Mouse (Mus musculus) lung, embryonic 16.5 days (tissue): ENCODE data around the gene Anln. TPM values are rescaled to one million over a fixed set of nuclear protein-coding genes. Genes with fewer than 3 reads are reported as not detected.
"Not testable (repeated sequence)": the region's sequence is repeated elsewhere in the genome, so short reads cannot be mapped to it uniquely, and the experiment has no call there.

ENCODE experiments used
- ATAC-seq: fragments of 200-750 bp; cut with Nextera tagmentation; 2 replicates; pipeline ENCODE4 v1.8.0; 2017; ENCODE audit warnings: low read depth, mild to moderate bottlenecking, moderate library complexity
- H3K27ac ChIP-seq: fragments of 300-500 bp; sonication (generic); 2 replicates; pipeline ENCODE4 v1.5.1; 2014; ENCODE audit warnings: mild to moderate bottlenecking, control low read depth, low read length
- H3K27me3 ChIP-seq: fragments of 300-500 bp; sonication (generic); 2 replicates; pipeline ENCODE4 v1.6.1; 2014; ENCODE audit warnings: low read depth, low read length, mixed read lengths; ENCODE audit not compliant: control insufficient read depth, insufficient read depth
- H3K36me3 ChIP-seq: fragments of 300-500 bp; sonication (generic); 2 replicates; pipeline ENCODE4 v1.6.1; 2014; ENCODE audit warnings: low read length; ENCODE audit not compliant: control insufficient read depth, insufficient read depth
- H3K4me1 ChIP-seq: fragments of 300-500 bp; sonication (generic); replicated peaks from 2 replicates; pipeline ENCODE4 v1.6.1; 2014; ENCODE audit warnings: low read length, mixed read lengths; ENCODE audit not compliant: control insufficient read depth, insufficient read depth
- H3K4me2 ChIP-seq: fragments of 300-500 bp; sonication (generic); 2 replicates; pipeline ENCODE4 v1.6.1; 2014; ENCODE audit warnings: low read depth, low read length, control low read depth
- H3K4me3 ChIP-seq: fragments of 300-500 bp; sonication (generic); 2 replicates; pipeline ENCODE4 v1.5.1; 2014; ENCODE audit warnings: mild to moderate bottlenecking, low read length, control low read depth
- H3K9ac ChIP-seq: fragments of 300-500 bp; sonication (generic); 2 replicates; pipeline ENCODE4 v1.6.1; 2014; ENCODE audit warnings: low read length, control low read depth
- H3K9me3 ChIP-seq: fragments of 300-500 bp; sonication (generic); 2 replicates; pipeline ENCODE4 v1.6.1; 2016; ENCODE audit warnings: low read length; ENCODE audit not compliant: control insufficient read depth
- WGBS: fragments of 180-500 bp; shearing (Covaris S2); extraction: QIAGEN DNeasy Blood & Tissue Kit; methylation state at CpG from one replicate; pipeline ENCODE4 v1.1.7; 2014; 5-methylcytosine and 5-hydroxymethylcytosine counted together
- polyA plus RNA-seq: library from polyadenylated mRNA; unstranded; fragments of >200 nt; fragmentation: Nextera tagmentation; extraction: Ambion mirVana; gene quantifications from 2 replicates; pipeline ENCODE4 v1.2.1, GENCODE M21; 2015

Gene Anln
- polyA plus RNA-seq, 1 experiment from 2014 or later, result 62.8 TPM

DNA sequence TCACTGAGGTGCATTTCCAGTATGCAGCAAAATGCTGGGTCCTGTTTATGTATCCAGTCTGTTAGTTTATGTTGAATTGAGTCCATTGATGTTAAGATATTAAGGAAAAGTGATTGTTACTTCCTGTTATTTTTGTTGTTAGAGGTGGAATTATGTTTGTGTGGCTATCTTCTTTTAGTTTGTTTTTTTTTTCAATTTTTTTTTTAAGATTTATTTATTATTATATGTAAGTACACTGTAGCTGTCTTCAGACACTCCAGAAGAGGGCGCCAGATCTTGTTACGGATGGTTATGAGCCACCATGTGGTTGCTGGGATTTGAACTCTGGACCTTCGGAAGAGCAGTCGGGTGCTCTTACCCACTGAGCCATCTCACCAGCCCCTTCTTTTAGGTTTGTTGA, 18.6 kb upstream of the Anln start:
- ATAC-seq, H3K4me2 ChIP-seq, H3K9ac ChIP-seq, H3K9me3 ChIP-seq, H3K4me3 ChIP-seq, H3K27me3 ChIP-seq, H3K36me3 ChIP-seq, H3K27ac ChIP-seq, H3K4me1 ChIP-seq: not testable (repeated sequence)
- 76% methylated on average over 3 of the region's 4 CpGs for WGBS

DNA sequence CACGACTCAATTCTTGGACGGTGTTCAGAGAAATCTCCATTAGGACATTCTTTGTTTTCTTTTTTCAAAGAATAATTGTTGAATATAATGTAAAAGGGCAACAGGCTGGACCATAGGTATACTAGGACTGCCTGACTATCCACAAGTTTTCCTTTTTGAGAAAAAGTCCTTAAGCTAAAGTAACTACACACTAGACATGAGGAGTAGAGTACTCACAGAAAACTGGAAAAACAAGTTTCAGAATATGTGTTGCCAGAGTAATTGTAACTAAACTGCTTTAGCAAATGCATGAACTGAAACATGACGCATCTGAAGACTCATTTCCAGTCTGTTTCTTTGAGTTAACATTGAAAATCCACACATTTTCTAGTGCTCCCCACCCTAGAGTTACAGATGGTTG, 16.4 kb upstream of the Anln start:
- Histone ChIP-seq H3K4me2 (no peak overlapping the region), H3K27me3 (no peaks in the 10 kb centered on the region), H3K9ac (no peak overlapping the region), H3K27ac (peak overlapping the region; percentile 79), H3K36me3 (no peaks in the 10 kb centered on the region), H3K4me1 (no peaks in the 10 kb centered on the region), H3K9me3 (no peaks in the 10 kb centered on the region), H3K4me3 (no peak overlapping the region)
- ATAC-seq, result peak; percentile 90
- 44% methylated on average over 3 of the region's 3 CpGs for WGBS

DNA sequence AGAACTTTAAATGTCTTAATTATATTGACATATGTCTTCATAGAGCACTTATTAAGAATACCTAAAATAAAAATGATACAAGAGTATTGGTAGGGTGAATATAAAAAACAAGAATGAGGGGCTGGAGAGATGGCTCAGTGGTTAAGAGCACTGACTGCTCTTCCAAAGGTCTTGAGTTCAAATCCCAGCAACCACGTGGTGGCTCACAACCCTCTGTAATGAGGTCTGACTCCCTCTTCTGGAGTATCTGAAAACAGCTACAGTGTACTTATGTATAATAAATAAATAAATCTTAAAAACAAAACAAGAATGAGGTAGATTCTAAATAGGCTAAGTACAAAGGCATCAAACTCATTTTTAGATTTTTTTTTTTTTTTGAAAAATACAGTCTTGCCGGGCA, 14.5 kb upstream of the Anln start:
- not testable (repeated sequence) for H3K4me1 ChIP-seq, H3K9ac ChIP-seq, H3K27me3 ChIP-seq, H3K36me3 ChIP-seq, H3K27ac ChIP-seq, H3K4me2 ChIP-seq, ATAC-seq, H3K4me3 ChIP-seq, H3K9me3 ChIP-seq
- 70% methylated on average over 2 of the region's 2 CpGs for WGBS

DNA sequence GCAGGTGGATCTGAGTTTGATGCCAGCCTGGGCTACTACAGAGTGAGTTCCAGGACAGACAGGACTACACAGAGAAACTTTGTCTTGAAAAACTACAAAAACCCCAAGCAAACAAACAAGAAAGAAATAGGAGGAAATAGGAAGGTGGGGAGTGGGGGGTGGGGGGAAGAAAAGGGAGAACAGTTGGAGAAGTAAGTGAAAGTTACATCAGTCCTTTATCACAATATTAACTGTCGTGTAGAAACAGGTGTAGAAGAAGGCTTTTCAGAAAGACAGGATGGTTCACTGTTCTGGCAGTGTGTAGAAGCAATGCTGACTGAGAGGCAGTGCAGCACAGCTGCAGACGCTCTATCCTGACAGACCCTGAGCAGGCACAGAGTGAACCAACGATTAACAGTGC, 14.0 kb upstream of the Anln start:
- Histone ChIP-seq H3K4me2 (no peak overlapping the region), H3K27me3 (no peaks in the 10 kb centered on the region), H3K36me3 (no peaks in the 10 kb centered on the region), H3K4me1 (peaks cover 3% of the 10 kb centered on the region), H3K4me3 (no peak overlapping the region), H3K27ac (no peak overlapping the region), H3K9ac (no peak overlapping the region), H3K9me3 (no peaks in the 10 kb centered on the region)
- 67% methylated on average over 3 of the region's 3 CpGs for WGBS
- ATAC-seq, result no peak

DNA sequence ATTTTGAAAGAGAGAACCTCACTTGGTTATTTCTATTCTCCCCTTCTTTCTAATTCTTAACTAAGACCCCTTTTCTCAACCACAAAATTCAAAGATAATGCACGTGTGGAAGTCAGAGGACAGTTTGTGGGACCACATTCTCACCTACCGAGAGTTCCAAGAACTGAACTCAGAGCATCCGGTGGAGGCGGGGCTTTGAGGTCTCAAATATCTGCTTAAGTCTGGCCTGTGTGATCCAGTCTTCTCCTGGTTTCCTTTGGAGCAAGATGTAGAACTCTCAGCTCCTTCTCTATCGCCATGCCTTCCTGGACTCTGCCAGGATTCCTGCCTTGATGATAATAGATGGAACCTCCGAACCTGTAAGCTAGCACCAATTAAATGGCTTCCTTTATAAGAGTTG, 13.0 kb upstream of the Anln start:
- H3K4me2 ChIP-seq, result no peak overlapping the region
- peaks cover 3% of the 10 kb centered on the region for H3K4me1 ChIP-seq
- H3K9me3 ChIP-seq, result no peaks in the 10 kb centered on the region
- H3K9ac ChIP-seq, result no peak overlapping the region
- 81% methylated on average over 6 of the region's 6 CpGs for WGBS
- H3K4me3 ChIP-seq, result no peak overlapping the region
- H3K36me3 ChIP-seq, result no peaks in the 10 kb centered on the region
- ATAC-seq, result no peak
- H3K27ac ChIP-seq, result no peak overlapping the region
- H3K27me3 ChIP-seq, result no peaks in the 10 kb centered on the region

- Histone ChIP-seq H3K4me1 (peaks cover 3% of the 10 kb centered on the region), H3K9me3 (no peaks in the 10 kb centered on the region), H3K9ac (no peak overlapping the region), H3K27ac (no peak overlapping the region), H3K4me2 (no peak overlapping the region), H3K4me3 (no peak overlapping the region), H3K36me3 (no peaks in the 10 kb centered on the region), H3K27me3 (no peaks in the 10 kb centered on the region)
- ATAC-seq, result no peak
- WGBS, result 45% methylated on average over 4 of the region's 4 CpGs
These were observed 10.0 kb upstream of the Anln start for GRCm38 (mm10) chr9:22399021-22399420.

DNA sequence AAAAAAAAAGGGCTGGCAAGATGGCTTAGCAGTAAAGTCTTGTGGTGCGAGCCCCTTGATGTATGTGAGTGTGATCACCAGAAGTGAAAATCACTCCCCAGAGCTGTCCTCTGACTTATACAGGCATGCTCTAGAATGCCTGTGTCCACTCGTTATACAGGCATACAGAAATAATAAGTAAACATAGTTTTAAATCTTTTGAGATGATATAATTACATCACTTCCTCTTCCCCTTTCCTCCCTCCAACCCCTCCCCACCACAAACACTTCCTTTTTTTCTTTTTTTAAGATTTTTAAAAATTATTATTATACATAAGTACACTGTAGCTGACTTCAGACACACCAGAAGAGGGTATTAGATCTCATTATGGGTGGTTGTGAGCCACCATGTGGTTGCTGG, 5.7 kb upstream of the Anln start:
- H3K9ac ChIP-seq, result no peak overlapping the region
- H3K27me3 ChIP-seq, result no peaks in the 10 kb centered on the region
- peaks cover 5% of the 10 kb centered on the region for H3K4me1 ChIP-seq
- no peaks in the 10 kb centered on the region for H3K36me3 ChIP-seq
- no peak overlapping the region for H3K4me2 ChIP-seq
- 69% methylated on average over 2 of the region's 2 CpGs for WGBS
- H3K4me3 ChIP-seq, result no peak overlapping the region
- H3K9me3 ChIP-seq, result no peaks in the 10 kb centered on the region
- no peak for ATAC-seq
- H3K27ac ChIP-seq, result no peak overlapping the region

GRCm38 (mm10) chr9:22390390-22390789, 1.4 kb upstream of the Anln start:
- no peaks in the 10 kb centered on the region for H3K27me3 ChIP-seq
- H3K9me3 ChIP-seq, result no peaks in the 10 kb centered on the region
- WGBS, result 73% methylated on average over 5 of the region's 5 CpGs
- peaks cover 15% of the 10 kb centered on the region for H3K4me1 ChIP-seq
- no peak overlapping the region for H3K4me2 ChIP-seq
- no peaks in the 10 kb centered on the region for H3K36me3 ChIP-seq
- H3K4me3 ChIP-seq, result no peak overlapping the region
- no peak overlapping the region for H3K27ac ChIP-seq
- ATAC-seq, result no peak
- no peak overlapping the region for H3K9ac ChIP-seq

DNA sequence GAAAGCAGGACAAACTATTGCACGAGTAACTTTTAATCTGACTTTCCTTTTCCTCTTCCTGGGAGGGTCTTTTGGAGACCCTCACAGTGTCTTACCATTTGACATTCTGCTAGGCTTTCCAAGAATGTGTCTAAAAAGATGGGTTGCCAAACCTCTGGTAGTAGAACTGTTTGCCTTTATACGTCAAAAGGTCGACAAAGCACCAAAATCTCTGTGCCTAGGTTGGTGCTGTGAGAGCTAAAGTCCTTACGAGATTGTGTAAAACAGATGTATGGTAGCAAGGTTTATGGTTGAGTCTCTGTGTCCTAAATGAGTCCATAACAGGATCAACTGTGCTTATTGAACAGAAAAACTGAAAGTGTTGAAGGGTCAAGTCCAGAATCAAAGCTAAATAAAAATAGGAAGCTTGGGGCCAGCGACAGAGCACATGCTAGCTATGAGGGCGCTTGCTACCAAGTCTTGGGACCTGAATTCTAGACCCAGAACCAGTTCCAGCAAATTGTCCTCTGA, 803 bp upstream of the Anln start:
- no peaks in the 10 kb centered on the region for H3K36me3 ChIP-seq
- peak overlapping the region; percentile 72 for H3K4me2 ChIP-seq
- peaks cover 15% of the 10 kb centered on the region for H3K4me1 ChIP-seq
- H3K4me3 ChIP-seq, result peak overlapping the region; percentile 91
- ATAC-seq, result no peak
- H3K27ac ChIP-seq, result peak overlapping the region; percentile 94; the same call in 1 of the 2 replicates
- WGBS, result 53% methylated on average over 6 of the region's 6 CpGs
- no peaks in the 10 kb centered on the region for H3K9me3 ChIP-seq
- no peaks in the 10 kb centered on the region for H3K27me3 ChIP-seq
- H3K9ac ChIP-seq, result peak overlapping the region; percentile 76

- WGBS, result under 1% methylated on average over 41 of the region's 41 CpGs
- no peaks in the 10 kb centered on the region for H3K27me3 ChIP-seq
- H3K9ac ChIP-seq, result peak overlapping the region; percentile 76
- H3K4me2 ChIP-seq, result peak overlapping the region; percentile 72
- ATAC-seq, result peak; percentile 77
- peak overlapping the region; percentile 94 for H3K27ac ChIP-seq
- H3K36me3 ChIP-seq, result no peaks in the 10 kb centered on the region
- peaks cover 15% of the 10 kb centered on the region for H3K4me1 ChIP-seq
- no peaks in the 10 kb centered on the region for H3K9me3 ChIP-seq
- peak overlapping the region; percentile 91 for H3K4me3 ChIP-seq
These were observed 497 bp downstream of the Anln start for GRCm38 (mm10) chr9:22388401-22388980.
